ENCODE assay signal across 11 mouse cellular contexts in genomic region chr11:6018218-6019010, GRCm38 (mm10). TPM values are rescaled to one million over a fixed set of nuclear protein-coding genes. Genes with fewer than 3 reads are reported as not detected.
DNase-seq lines count a peak whose midpoint lies in the region; ATAC-seq and TF ChIP-seq lines count a peak whose summit lies in the region.
"Had no signal": no experiment of that assay in that cellular context is flagged by ENCODE, and none has a peak within 500 bp of the region (broad histone marks: within the 10 kb centered on the region; RNA-seq: fewer than 3 reads in every experiment).

No protein-coding gene starts in this region.

- ATAC-seq in frontal cortex, adult (ENCODE audit: low TSS enrichment): peak; percentile 25

- H3K27ac ChIP-seq in spleen, adult 2 months (ENCODE audit: insufficient read depth, low read length): peak overlapping the region; percentile 78
- H3K27ac ChIP-seq: heart, embryonic 13.5 days; limb, embryonic 15.5 days had no signal

- 36% methylated on average over 7 of the region's 7 CpGs for WGBS in spleen, adult 2 months

- TF ChIP-seq POLR2A in spleen, adult 2 months (IDR thresholded peaks at IDR 0.05; ENCODE audit: low read depth, low read length): no peak

- H3K4me1 ChIP-seq in spleen, adult 2 months (ENCODE audit: control insufficient read depth, insufficient read depth, insufficient read length): peaks cover 25% of the 10 kb centered on the region; the same call in 1 of the 2 replicates
- H3K4me1 ChIP-seq: heart, embryonic 13.5 days had no signal

- no peak overlapping the region for H3K4me3 ChIP-seq in spleen, adult 2 months (ENCODE audit: extremely low read depth, insufficient read depth, insufficient read length)
- H3K4me3 ChIP-seq: heart, embryonic 13.5 days; limb, embryonic 15.5 days had no signal

- DNase-seq in frontal cortex, postnatal 25 days (ENCODE audit: low spot score in 2 of 2): no peak
- peak in 1 of 2 experiments; percentile 33 for DNase-seq in spleen, adult 2 months (ENCODE audit: low read depth in 1 of 2, low spot score in 2 of 2)
- DNase-seq in spleen, adult 18-20 months: no peak
- peak; percentile 82 for DNase-seq in layer of hippocampus, adult 9-11 months
- DNase-seq in thymus, postnatal 25 days: peak; percentile 78
- DNase-seq in ovary, postnatal 36 days (ENCODE audit: low spot score): no peak
- DNase-seq in heart, postnatal 25 days (ENCODE audit: low spot score): no peak
- DNase-seq: kidney, adult 2 months had no signal

- no peaks in the 10 kb centered on the region for H3K27me3 ChIP-seq in spleen, adult 2 months (ENCODE audit: control insufficient read depth, insufficient read depth, low read length)
- H3K27me3 ChIP-seq: limb, embryonic 15.5 days had no signal

- H3K36me3 ChIP-seq in spleen, adult 2 months (ENCODE audit: control insufficient read depth, insufficient read depth, low read length): peaks cover 6% of the 10 kb centered on the region; the same call in 1 of the 2 replicates
- H3K36me3 ChIP-seq: heart, embryonic 13.5 days; limb, embryonic 15.5 days had no signal

- intact Hi-C loops in heart, postnatal 25 days (cut with DNase I): no loop called here

- TF ChIP-seq CTCF in spleen, adult 2 months (IDR thresholded peaks at IDR 0.05; ENCODE audit: extremely low read depth, insufficient read depth, insufficient read length, insufficient replicate concordance): no peak

RNA-seq across cellular contexts. Expression of gene Camk2b, which starts 47.7 kb away (rescaled TPM):
- 0.50 and 7.8 TPM in 2 replicates for polyA plus RNA-seq in spleen, adult 2 months (2012; rRNA removed)
- 1 to 10 TPM; 6.2 to 6.5 TPM for total RNA-seq in heart, postnatal 25 days (2021)

Comparison
In these comparisons a context has a peak if more than half of its experiments do, and no peak if none do; other contexts are left out.
1. DNase-seq: peak in layer of hippocampus, adult 9-11 months (single experiment) and thymus, postnatal 25 days (single experiment); none in frontal cortex, postnatal 25 days (0 of 2), spleen, adult 18-20 months (0 of 2), ovary, postnatal 36 days (single experiment) and heart, postnatal 25 days (single experiment).